Mouse (Mus musculus) neural tube, embryonic 12.5 days (tissue): ENCODE data around the gene Eno3. TPM values are rescaled to one million over a fixed set of nuclear protein-coding genes. Genes with fewer than 3 reads are reported as not detected.
A peak's percentile ranks its signal among the peaks of the same experiment; 100 is the strongest.

Experiments used
- ATAC-seq: fragments of 200-750 bp; cut with Nextera tagmentation; 2 replicates; pipeline ENCODE4 v1.8.0; 2017; ENCODE audit warnings: low read depth, mild to moderate bottlenecking, moderate TSS enrichment, moderate library complexity; ENCODE audit not compliant: low FRiP score
- H3K27ac ChIP-seq: fragments of 300-500 bp; sonication (generic); 2 replicates; pipeline ENCODE4 v1.5.1; 2016
- H3K27me3 ChIP-seq: fragments of 300-500 bp; sonication (generic); replicated peaks from 2 replicates; pipeline ENCODE4 v1.6.1; 2016; ENCODE audit warnings: mild to moderate bottlenecking
- H3K36me3 ChIP-seq: fragments of 300-500 bp; sonication (generic); 2 replicates; pipeline ENCODE4 v1.6.1; 2016; ENCODE audit warnings: mild to moderate bottlenecking
- H3K4me1 ChIP-seq: fragments of 300-500 bp; sonication (generic); 2 replicates; pipeline ENCODE4 v1.6.1; 2016
- H3K4me2 ChIP-seq: fragments of 300-500 bp; sonication (generic); replicated peaks from 2 replicates; pipeline ENCODE4 v1.6.1; 2016; ENCODE audit warnings: mild to moderate bottlenecking
- H3K4me3 ChIP-seq: fragments of 300-500 bp; sonication (generic); 2 replicates; pipeline ENCODE4 v1.5.1; 2016
- H3K9ac ChIP-seq: fragments of 300-500 bp; sonication (generic); 2 replicates; pipeline ENCODE4 v1.6.1; 2016; ENCODE audit warnings: mild to moderate bottlenecking
- H3K9me3 ChIP-seq: fragments of 300-500 bp; sonication (generic); 2 replicates; pipeline ENCODE4 v1.6.1; 2016; ENCODE audit warnings: mild to moderate bottlenecking
- WGBS: fragments of 180-500 bp; shearing (Covaris S2); methylation state at CpG from one replicate; pipeline ENCODE4 v1.1.7; 2016; 5-methylcytosine and 5-hydroxymethylcytosine counted together
- polyA plus RNA-seq: library from polyadenylated mRNA; unstranded; fragments of >200 nt; fragmentation: Nextera tagmentation; extraction: Ambion mirVana; gene quantifications from 2 replicates; pipeline ENCODE4 v1.2.1, GENCODE M21; 2016

Eno3 gene
- polyA plus RNA-seq, 1 experiment from 2014 or later = 19.3 TPM

DNA sequence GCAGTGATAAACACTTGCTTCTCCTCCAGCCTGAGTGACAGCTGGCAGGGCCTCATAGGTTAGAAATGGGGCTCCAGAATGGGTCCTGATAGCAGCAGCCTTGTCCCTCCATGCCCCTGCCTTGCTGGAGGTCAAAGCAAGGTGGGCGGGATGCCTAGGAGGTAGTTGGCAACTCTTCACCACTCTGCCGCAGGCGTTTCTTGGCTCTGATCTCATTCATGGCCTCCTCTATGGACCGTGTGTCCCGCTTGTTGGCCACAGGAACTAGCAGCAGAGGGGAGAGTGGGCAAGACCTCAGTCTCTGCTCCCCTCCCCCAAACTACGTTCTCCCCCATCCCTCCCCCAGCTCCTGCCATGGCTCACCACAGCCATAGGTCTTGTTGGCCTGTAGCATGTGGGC, 7.0 kb downstream of the Eno3 start:
- no peak for ATAC-seq
- WGBS = 95% methylated on average over 6 of the region's 6 CpGs

GRCm38 (mm10) chr11:70664741-70665140, 7.7 kb downstream of the Eno3 start:
- Histone ChIP-seq H3K4me3 (no peak overlapping the region), H3K9me3 (no peaks in the 10 kb centered on the region), H3K36me3 (peaks cover 56% of the 10 kb centered on the region), H3K9ac (no peak overlapping the region), H3K27me3 (no peaks in the 10 kb centered on the region), H3K4me1 (peaks cover 9% of the 10 kb centered on the region), H3K4me2 (no peak overlapping the region), H3K27ac (no peak overlapping the region)
- WGBS = 94% methylated on average over 9 of the region's 9 CpGs
- no peak for ATAC-seq

More for the DNA sequence above, 7.0 kb downstream of the Eno3 start:
- peaks cover 8% of the 10 kb centered on the region for H3K4me1 ChIP-seq
- H3K27me3 ChIP-seq = no peaks in the 10 kb centered on the region
- H3K4me3 ChIP-seq = no peak overlapping the region
- H3K4me2 ChIP-seq = no peak overlapping the region
- H3K9ac ChIP-seq = no peak overlapping the region
- H3K9me3 ChIP-seq = no peaks in the 10 kb centered on the region
- peaks cover 56% of the 10 kb centered on the region for H3K36me3 ChIP-seq
- no peak overlapping the region for H3K27ac ChIP-seq

GRCm38 (mm10) chr11:70666687-70667086, 9.7 kb downstream of the Eno3 start:
- Histone ChIP-seq H3K27me3 (no peaks in the 10 kb centered on the region), H3K9me3 (no peaks in the 10 kb centered on the region), H3K4me3 (no peak overlapping the region), H3K4me2 (no peak overlapping the region), H3K27ac (no peak overlapping the region), H3K4me1 (peaks cover 25% of the 10 kb centered on the region), H3K9ac (no peak overlapping the region), H3K36me3 (peaks cover 53% of the 10 kb centered on the region)
- WGBS = 93% methylated on average over 8 of the region's 8 CpGs
- no peak for ATAC-seq

DNA sequence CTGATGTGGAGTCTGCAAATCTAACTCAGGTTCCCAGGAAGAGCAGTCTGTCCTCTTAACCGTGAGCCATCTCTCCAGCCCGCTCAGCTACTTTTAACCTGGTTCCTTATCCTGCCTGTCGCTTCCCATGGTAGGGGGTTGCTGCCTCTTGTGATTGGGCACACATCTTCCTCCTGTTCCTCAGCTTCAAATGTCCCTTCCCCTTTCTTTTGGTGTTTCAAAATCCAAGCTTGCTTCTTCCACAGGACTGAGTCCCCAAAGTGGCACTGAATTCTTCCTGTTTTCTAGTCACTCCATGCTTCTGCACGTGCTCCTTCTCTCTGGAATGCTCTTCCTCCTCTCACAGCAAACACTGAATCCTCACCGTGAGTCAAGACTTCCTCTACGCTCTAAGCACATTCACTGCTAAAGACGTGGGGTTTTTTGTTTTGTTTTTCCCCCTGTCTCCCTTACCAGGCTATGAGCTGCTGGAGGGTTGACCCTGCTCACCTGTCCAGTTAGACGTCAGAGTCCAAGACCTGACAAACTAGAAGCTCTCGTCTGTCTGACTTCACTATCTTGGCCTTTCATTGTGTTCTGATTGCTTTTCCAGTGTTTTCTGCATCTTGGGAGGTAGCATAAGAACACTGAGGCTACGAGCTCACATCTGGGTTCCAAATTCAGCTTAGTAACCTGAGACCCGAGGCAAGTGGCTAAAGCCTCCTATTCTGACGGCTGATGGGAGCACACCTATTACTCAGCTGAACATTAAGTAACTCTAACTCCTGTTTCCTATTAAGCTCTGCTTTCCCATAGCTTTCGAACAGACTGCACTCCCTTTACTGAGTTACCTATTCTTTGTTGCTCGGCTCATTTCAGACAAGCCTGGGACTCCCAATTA, 10.5 kb downstream of the Eno3 start:
- 78% methylated on average over 14 of the region's 14 CpGs for WGBS
- H3K27me3 ChIP-seq = no peaks in the 10 kb centered on the region
- H3K4me1 ChIP-seq = peaks cover 26% of the 10 kb centered on the region
- peak overlapping the region; percentile 57 for H3K4me3 ChIP-seq
- no peak overlapping the region for H3K27ac ChIP-seq
- H3K9ac ChIP-seq = peak overlapping the region; percentile 56; the same call in 1 of the 2 replicates
- H3K36me3 ChIP-seq = peaks cover 48% of the 10 kb centered on the region
- ATAC-seq = no peak
- peak overlapping the region; percentile 77 for H3K4me2 ChIP-seq
- no peaks in the 10 kb centered on the region for H3K9me3 ChIP-seq

GRCm38 (mm10) chr11:70668335-70668770, 11.4 kb downstream of the Eno3 start:
- Histone ChIP-seq H3K36me3 (peaks cover 43% of the 10 kb centered on the region), H3K27me3 (no peaks in the 10 kb centered on the region), H3K27ac (peak overlapping the region; percentile 38; the same call in 1 of the 2 replicates), H3K9ac (peak overlapping the region; percentile 56), H3K9me3 (no peaks in the 10 kb centered on the region), H3K4me2 (peak overlapping the region; percentile 77), H3K4me3 (peak overlapping the region; percentile 57), H3K4me1 (peaks cover 26% of the 10 kb centered on the region)
- peak; percentile 41; the same call in 1 of the 2 replicates for ATAC-seq
- WGBS = under 1% methylated on average over 15 of the region's 15 CpGs

DNA sequence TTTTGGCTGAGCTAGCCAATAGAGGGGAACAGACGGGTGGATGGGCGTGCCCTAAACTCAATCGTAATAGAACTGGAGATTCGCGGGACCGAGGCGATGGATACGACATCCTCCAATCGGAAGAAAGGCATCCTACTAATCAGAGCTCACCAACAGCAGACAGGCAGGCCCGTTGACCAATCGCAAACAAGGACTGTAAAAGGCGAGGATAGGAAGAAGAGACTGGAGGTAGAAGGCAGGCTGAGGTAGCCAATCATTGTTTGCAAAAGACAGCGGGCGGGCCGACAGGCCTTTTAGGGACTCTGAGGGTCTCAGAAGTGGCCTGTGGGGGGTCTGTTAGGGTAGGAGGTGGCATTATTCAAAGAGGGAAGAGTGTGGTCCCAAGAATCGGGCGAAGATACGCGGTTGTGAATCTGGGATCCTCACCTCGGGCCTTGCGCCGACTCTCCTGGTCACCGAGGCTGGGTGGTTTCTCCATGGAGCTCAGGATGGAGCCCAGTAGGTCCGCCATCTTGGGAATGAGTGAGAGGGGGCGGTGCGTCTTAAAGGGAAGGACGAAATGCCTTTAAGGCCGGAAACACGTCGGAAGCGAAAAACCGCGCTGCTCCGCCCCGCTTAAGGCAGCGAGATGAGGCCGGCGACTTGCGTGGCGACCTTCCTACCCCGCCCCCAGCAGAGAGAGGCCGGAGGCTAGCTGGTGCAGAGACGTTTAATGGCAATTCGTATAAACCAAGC, 11.9 kb downstream of the Eno3 start, which contains the start of gene Spag7:
Gene Spag7, minus strand, starts transcription at position 646 of the 735 bp plus-strand sequence.
- peak within 1 kb of the TSS; percentile 57 for H3K4me3 ChIP-seq

DNA sequence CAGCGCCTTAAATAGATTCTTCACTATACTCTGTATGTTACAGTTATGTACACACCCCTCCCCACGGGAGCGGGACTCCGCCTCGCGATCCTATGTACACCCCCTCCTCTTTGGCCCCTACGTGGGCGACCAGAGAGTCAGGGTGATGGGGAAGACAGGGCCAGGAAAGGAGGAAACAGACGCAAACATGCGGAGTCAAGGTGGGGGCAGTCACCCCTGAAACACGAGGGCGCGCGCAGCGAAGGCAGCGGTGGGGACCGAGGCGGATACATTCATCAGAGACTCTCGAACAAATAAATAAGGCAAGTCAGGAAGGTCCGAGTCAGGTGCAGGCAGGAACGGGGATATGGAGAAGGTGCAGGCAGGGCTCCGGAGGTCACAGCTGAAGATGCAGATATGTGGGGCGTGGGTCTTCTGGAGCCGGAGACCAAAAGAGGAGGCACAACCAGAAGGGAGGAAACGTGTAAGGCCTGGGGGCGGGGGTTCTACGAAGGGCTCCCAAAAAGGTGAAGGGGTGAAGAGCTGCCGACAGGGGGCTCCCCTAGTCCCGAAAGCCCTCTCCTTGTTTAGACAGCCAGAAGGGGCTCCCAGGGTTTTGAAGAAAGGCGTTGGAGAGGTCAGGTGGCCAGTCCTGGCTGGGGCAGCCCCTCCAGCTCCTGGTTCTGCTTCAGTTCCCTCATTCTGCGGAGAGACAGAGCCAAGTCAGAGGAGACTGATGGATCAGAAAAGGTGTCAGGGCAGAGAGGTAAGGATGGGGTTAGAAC, 12.8 kb downstream of the Eno3 start:
- peaks cover 32% of the 10 kb centered on the region for H3K36me3 ChIP-seq
- H3K4me1 ChIP-seq = peaks cover 26% of the 10 kb centered on the region
- H3K4me3 ChIP-seq = peak overlapping the region; percentile 57
- peak; percentile 42 for ATAC-seq
- no peaks in the 10 kb centered on the region for H3K9me3 ChIP-seq
- no peaks in the 10 kb centered on the region for H3K27me3 ChIP-seq
- peak overlapping the region; percentile 89 for H3K27ac ChIP-seq
- peak overlapping the region; percentile 77 for H3K4me2 ChIP-seq
- under 1% methylated on average over 31 of the region's 31 CpGs for WGBS
- H3K9ac ChIP-seq = peak overlapping the region; percentile 76

More for the DNA sequence above, 11.9 kb downstream of the Eno3 start, which contains the start of gene Spag7:
- peak within 1 kb of the TSS; percentile 77 for H3K4me2 ChIP-seq
- under 1% methylated on average over 44 of the region's 44 CpGs for WGBS
- peak within 1 kb of the TSS; percentile 89 for H3K27ac ChIP-seq
- peaks cover 26% of the 10 kb centered on the region for H3K4me1 ChIP-seq
- H3K27me3 ChIP-seq = no peaks in the 10 kb centered on the region
- no peaks in the 10 kb centered on the region for H3K9me3 ChIP-seq
- H3K9ac ChIP-seq = peak within 1 kb of the TSS; percentile 76
- H3K36me3 ChIP-seq = peaks cover 37% of the 10 kb centered on the region
- peak; percentile 96 for ATAC-seq

DNA sequence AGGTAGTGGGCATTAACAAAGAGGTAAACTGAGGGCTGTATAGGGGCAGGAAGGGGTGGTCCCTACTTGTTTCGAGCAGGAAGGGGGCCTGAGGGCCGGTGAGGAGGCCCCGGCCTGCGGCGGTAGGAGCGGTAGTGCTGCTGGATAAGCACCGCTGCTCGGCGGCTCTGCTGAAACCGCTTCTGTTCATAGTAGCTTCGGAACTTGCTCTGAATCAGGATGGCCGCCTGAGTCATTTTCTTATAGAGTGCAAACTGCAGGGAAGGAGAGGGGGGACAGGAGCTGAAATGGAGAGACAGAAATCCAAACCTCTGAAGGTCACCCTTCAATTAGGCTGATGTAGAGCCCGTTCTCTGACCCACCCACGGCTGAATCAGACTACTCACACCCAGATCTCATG, 13.5 kb downstream of the Eno3 start:
- peaks cover 26% of the 10 kb centered on the region for H3K4me1 ChIP-seq
- peak overlapping the region; percentile 89; the same call in 1 of the 2 replicates for H3K27ac ChIP-seq
- H3K27me3 ChIP-seq = no peaks in the 10 kb centered on the region
- H3K4me3 ChIP-seq = peak overlapping the region; percentile 57
- H3K4me2 ChIP-seq = peak overlapping the region; percentile 77
- no peaks in the 10 kb centered on the region for H3K9me3 ChIP-seq
- no peak for ATAC-seq
- peak overlapping the region; percentile 76 for H3K9ac ChIP-seq
- WGBS = 51% methylated on average over 14 of the region's 14 CpGs
- H3K36me3 ChIP-seq = peaks cover 32% of the 10 kb centered on the region

GRCm38 (mm10) chr11:70671333-70672047, 14.5 kb downstream of the Eno3 start:
- Histone ChIP-seq H3K4me3 (no peak overlapping the region), H3K4me1 (peaks cover 26% of the 10 kb centered on the region), H3K4me2 (peak overlapping the region; percentile 77), H3K9ac (0 out of 2 replicates have a peak overlapping the region, but pooled peaks have one; percentile 5), H3K36me3 (peaks cover 37% of the 10 kb centered on the region), H3K27ac (no peak overlapping the region), H3K9me3 (no peaks in the 10 kb centered on the region), H3K27me3 (no peaks in the 10 kb centered on the region)
- no peak for ATAC-seq
- 86% methylated on average over 16 of the region's 16 CpGs for WGBS

GRCm38 (mm10) chr11:70674014-70674413, 17.0 kb downstream of the Eno3 start:
- no peaks in the 10 kb centered on the region for H3K27me3 ChIP-seq
- no peak overlapping the region for H3K9ac ChIP-seq
- 64% methylated on average over 6 of the region's 6 CpGs for WGBS
- H3K36me3 ChIP-seq = peaks cover 32% of the 10 kb centered on the region
- no peak overlapping the region for H3K27ac ChIP-seq
- no peak overlapping the region for H3K4me3 ChIP-seq
- H3K4me2 ChIP-seq = no peak overlapping the region
- H3K4me1 ChIP-seq = peaks cover 18% of the 10 kb centered on the region
- no peak for ATAC-seq
- H3K9me3 ChIP-seq = no peaks in the 10 kb centered on the region

GRCm38 (mm10) chr11:70674501-70674900, 17.5 kb downstream of the Eno3 start:
- H3K27me3 ChIP-seq = no peaks in the 10 kb centered on the region
- WGBS = 78% methylated on average over 11 of the region's 11 CpGs
- no peak overlapping the region for H3K4me2 ChIP-seq
- no peak overlapping the region for H3K4me3 ChIP-seq
- H3K9me3 ChIP-seq = no peaks in the 10 kb centered on the region
- H3K36me3 ChIP-seq = peaks cover 32% of the 10 kb centered on the region
- no peak overlapping the region for H3K27ac ChIP-seq
- H3K4me1 ChIP-seq = peaks cover 18% of the 10 kb centered on the region
- no peak for ATAC-seq
- no peak overlapping the region for H3K9ac ChIP-seq
